Mouse (Mus musculus) urinary bladder, postnatal 14 days (tissue): ENCODE measurements around the gene Zg16.
"Not testable (repeated sequence)": the region's sequence is repeated elsewhere in the genome, so short reads cannot be mapped to it uniquely, and the experiment has no call there.

Source experiments
- DNase-seq: peaks from one replicate; pipeline ENCODE4 v3.0.0; 2021; ENCODE audit warnings: low spot score

Zg16 gene

GRCm38 (mm10) chr7:127087278-127088010 lies at the start of gene Zg16:
TSS of gene Zg16 (minus strand) at chr7:127087328.
- DNase-seq, result not testable (repeated sequence)

- no peak for DNase-seq
Measured at GRCm38 (mm10) chr7:127136181-127137071, 49.3 kb upstream of the Zg16 start.

- no peak for DNase-seq
Measured at GRCm38 (mm10) chr7:127134821-127135447, 47.8 kb upstream of the Zg16 start.

DNA sequence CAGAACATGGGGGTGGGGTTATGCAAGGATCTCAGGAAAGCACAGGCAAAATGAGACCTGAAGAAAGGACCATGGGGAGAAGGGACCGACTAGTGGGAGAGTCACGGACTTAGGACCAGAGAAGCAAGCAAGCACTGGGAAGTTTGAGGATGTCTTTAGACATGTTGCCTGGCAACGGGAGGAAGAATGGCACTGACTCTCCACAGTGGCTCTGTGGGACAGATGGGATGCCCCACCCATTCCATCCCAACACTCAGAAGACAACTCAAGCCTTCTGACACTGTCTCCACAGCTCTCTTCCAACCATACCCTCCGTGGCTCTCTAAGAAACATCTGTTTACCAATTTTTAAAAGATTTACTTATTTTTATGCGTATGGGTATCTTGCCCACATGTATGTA lies 46.0 kb upstream of the Zg16 start:
- no peak for DNase-seq

GRCm38 (mm10) chr7:127129638-127130037 lies 42.5 kb upstream of the Zg16 start:
- DNase-seq, result peak; percentile 20

- DNase-seq, result no peak
Measured at GRCm38 (mm10) chr7:127121911-127122270, 34.8 kb upstream of the Zg16 start, which contains the start of gene Qprt. TSS of gene Qprt (minus strand) at chr7:127122226.

GRCm38 (mm10) chr7:127121061-127121910 lies 34.2 kb upstream of the Zg16 start:
- no peak for DNase-seq

DNA sequence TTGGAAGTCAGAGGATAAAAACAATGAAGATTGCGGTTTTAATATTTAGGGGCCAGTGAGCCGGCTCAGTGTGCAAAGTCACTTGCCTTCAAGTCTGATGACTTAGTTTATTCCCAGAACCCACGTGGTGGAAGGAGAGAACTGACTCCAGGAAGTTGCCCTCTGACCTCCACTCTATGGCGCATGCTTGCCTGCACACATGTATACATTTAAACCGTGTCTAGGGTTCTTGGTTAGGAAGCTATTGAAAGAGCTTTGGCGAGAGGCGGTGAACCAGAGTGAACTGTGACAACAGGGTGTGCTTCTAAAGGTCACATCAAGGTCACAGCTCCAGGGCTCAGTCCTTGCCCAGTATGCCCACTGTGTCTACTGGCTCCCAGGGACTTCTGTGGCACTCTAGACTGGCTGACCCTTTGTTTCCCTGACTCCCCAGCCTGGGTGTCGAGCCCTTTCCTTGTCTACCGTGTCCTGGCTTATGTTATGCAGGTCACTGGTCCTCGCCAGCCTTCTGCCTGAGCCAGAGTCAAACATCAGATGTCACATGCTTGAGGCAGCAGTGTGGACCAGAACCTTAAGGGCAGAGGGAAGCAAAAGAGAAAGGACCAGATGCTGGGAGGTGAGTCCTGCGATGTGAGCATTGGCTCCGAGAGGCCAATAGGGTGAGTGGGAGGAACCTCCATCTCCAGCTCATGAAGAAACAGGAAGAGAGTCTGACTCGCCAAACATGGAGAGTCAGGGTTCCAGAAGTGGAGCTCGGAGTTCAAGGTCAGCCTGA lies 31.7 kb upstream of the Zg16 start:
- DNase-seq, result no peak

DNA sequence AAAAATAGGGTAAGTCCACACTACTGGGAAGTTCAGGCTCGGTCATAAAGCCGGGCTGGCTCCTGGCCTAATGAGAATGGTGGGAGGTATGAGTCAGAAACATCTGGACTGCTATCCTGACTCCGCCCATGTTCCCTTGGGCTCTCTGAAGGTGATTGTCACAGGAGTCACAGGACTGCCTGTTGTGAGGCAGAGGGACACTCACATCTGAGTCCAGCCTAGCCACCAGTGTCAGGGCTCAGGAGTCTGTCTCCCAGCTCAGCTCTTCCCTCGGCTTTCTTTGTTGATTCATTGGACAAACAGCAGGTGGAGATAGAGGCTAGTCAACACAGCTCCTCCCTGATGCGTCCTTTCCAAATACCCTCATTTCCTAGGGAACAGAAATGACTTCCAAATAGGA lies 30.8 kb upstream of the Zg16 start:
- peak; percentile 27 for DNase-seq

DNA sequence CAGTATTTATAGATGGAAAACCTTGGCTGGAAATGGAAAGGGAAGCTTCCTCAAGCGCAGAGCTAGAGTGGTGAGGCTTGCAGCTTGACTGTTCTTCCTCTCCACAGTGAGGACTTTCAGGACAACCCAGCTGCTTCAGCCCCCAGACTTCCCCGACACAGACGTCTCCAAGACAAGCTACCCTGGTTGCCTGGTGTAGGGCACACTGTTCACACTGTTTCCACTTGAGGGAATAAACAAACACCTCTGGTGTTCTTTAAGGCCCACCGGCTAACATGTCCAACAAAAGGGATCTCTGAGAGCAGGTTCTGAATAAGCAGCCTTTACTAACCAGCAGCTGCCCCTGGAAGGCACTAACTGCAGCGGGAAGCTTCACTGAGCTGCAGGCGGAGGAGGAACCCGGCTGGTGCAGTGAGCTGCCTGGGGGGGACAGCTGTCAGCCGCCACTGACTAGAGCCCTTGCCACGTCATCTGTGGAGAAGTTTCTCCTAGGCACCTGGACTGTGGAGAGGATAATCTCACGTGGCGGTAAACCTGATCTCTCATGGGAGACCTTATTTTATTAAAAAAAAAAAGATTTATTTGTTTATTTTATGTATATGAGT lies 29.3 kb upstream of the Zg16 start:
- DNase-seq, result no peak

DNA sequence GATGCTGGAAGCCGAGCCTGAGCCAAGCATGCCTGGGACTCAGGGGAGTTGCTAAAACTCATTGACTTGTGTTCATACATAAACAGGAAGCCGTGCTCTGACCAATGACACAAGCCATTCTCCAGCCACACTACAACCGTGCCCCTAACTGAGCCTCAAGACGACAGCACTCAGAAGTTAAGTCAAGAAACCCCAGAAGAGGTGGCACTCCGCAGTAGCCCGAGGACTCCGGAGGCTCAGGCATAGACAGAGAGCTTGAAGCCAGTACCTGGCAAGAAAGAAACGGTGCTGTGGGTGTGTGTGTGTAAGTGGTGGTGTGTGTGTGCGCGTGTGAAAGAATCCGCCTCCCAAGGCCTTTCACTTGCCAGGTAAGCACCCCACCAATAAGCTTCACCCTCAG lies 27.8 kb upstream of the Zg16 start:
- no peak for DNase-seq

GRCm38 (mm10) chr7:127113614-127114259 lies 26.6 kb upstream of the Zg16 start:
- no peak for DNase-seq

GRCm38 (mm10) chr7:127112921-127113597 lies 25.9 kb upstream of the Zg16 start:
- no peak for DNase-seq

DNA sequence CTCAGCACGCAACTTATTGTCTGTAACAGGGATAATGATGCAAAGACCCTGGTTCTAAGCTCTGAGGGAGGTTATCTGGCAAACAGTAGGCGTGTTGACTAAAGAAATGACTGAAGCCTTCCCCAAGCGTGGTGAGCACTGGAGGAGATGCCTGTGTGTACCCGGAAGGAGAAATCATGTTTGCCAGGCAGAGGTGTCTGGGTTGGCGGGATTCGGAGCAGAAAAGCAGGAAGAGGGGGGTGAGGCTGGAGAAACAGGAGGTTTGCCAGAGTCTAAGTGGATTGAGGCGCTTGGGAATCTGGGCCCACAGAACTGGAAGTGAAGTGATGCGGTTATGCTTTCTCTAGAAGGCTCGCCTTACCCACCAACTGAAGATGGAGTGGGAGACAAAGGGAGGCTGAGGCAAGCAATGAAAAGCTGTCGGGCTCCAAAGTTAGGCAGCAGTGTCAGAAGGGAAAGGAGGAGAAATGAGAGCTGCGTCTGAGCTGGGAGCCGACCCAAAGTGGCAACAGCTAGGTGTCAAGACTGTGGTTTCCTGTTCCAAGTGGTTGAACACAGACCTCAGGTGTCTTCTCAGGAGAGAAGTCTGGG lies 25.2 kb upstream of the Zg16 start:
- no peak for DNase-seq

DNA sequence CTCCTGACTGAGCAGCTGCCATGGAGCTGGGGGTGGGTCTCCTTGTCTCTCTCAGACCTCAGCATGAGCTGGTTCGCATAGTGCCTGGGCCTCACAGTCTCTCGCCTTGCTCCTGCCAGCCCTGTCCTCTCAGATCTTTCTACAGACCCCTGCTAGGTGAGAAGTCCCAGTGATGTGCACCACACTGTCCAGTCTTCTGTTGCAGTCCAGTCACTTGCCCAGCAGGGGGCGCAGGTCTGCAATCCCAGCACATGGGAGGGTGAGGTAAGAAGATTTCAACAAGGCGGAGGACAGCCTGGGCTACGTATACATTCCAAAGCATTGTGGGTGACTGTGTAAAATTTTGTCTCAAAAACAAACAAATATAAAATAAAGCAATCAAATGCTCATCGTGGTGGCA lies 24.3 kb upstream of the Zg16 start:
- DNase-seq, result peak; percentile 36

DNA sequence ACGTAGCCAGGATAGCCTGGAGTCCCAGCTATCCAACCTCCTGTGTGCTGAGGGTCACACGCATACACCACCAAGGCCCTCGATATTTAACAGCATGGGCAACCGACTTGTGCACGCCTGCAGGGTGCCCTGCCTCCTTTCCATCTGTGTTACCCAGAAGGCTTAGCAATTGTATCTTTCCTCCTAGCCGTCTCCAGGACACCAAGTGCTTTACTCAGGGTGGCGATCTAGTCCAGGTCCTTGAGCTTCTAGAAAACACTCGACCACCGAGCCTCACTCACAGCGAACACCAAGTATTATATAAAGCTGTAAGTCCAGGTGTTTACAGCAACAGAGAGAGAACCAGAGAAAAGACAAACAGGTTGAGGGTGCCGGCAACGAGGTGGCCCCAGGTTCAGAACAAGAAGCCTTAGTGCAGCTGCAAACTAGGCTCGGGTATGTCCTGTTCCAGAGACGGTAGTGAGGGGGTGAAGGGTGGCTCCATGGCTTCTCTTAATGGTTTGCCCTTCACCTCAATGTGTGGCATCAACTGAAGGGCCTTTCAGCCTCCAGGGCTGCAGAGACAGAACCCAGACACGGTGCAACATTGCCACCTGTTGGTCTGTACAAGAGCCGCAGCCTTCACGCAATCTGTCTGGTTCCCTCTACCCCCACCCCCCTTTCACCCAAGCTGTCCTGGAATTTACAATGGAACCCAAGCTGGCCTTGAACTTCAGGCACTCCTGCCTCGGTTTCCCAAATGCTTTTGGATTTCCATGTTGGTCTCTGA lies 23.3 kb upstream of the Zg16 start:
- peak; percentile 64 for DNase-seq

DNA sequence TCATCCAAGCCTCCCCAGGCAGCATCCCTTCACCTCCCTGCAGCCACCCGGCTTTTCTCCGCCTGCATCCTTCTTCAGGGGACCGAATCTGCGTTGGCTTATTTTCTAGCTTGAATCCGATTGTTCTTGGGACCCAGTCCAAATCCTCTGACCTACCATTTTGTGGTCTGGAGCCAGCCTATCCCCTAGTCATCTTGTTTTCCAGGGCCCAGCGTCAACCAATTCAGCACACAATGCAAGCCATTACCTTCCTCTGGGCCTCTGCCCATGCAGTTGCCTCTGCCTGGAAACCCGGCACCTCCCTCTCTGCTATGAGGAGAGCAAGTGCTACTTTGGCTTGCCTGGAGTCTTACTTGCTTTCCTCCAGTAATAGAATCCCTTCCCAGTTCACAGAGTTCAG lies 18.4 kb upstream of the Zg16 start:
- no peak for DNase-seq

- DNase-seq, result peak; percentile 75
Measured at GRCm38 (mm10) chr7:127104560-127105332, 17.6 kb upstream of the Zg16 start.
